Mouse (Mus musculus) heart, embryonic 12.5 days (tissue): ENCODE measurements at regions not wholly inside any gene's neighbourhood (a gene's known extent, or its start where the extent isn't known, plus 50 kb on each side); places are given as distances from the start of the nearest gene placed in this dataset.

Experiments used
- ATAC-seq: fragments of 200-750 bp; cut with Nextera tagmentation; 2 replicates; pipeline ENCODE4 v1.8.0; 2017; ENCODE audit warnings: moderate TSS enrichment, moderate library complexity; ENCODE audit not compliant: insufficient number of reproducible peaks, low FRiP score
- H3K27ac ChIP-seq: fragments of 300-500 bp; sonication (generic); 2 replicates; pipeline ENCODE4 v1.5.1; 2016; ENCODE audit warnings: mild to moderate bottlenecking, moderate library complexity; ENCODE audit not compliant: poor library complexity, severe bottlenecking
- H3K27me3 ChIP-seq: fragments of 300-500 bp; sonication (generic); replicated peaks from 2 replicates; pipeline ENCODE4 v1.6.1; 2016; ENCODE audit warnings: mild to moderate bottlenecking, moderate library complexity
- H3K36me3 ChIP-seq: fragments of 300-500 bp; sonication (generic); 2 replicates; pipeline ENCODE4 v1.6.1; 2016; ENCODE audit warnings: mild to moderate bottlenecking, moderate library complexity
- H3K4me1 ChIP-seq: fragments of 300-500 bp; sonication (generic); replicated peaks from 2 replicates; pipeline ENCODE4 v1.6.1; 2016; ENCODE audit warnings: mild to moderate bottlenecking
- H3K4me2 ChIP-seq: fragments of 300-500 bp; sonication (generic); 2 replicates; pipeline ENCODE4 v1.6.1; 2016; ENCODE audit warnings: mild to moderate bottlenecking, moderate library complexity
- H3K4me3 ChIP-seq: fragments of 300-500 bp; sonication (generic); 2 replicates; pipeline ENCODE4 v1.5.1; 2016; ENCODE audit warnings: mild to moderate bottlenecking
- H3K9ac ChIP-seq: fragments of 300-500 bp; sonication (generic); 2 replicates; pipeline ENCODE4 v1.6.1; 2016; ENCODE audit warnings: mild to moderate bottlenecking, moderate library complexity
- H3K9me3 ChIP-seq: fragments of 300-500 bp; sonication (generic); replicated peaks from 2 replicates; pipeline ENCODE4 v1.6.1; 2016; ENCODE audit warnings: mild to moderate bottlenecking, moderate library complexity
- WGBS: fragments of 180-500 bp; shearing (Covaris S2); methylation state at CpG from one replicate; pipeline ENCODE4 v1.1.7; 2016; 5-methylcytosine and 5-hydroxymethylcytosine counted together

DNA sequence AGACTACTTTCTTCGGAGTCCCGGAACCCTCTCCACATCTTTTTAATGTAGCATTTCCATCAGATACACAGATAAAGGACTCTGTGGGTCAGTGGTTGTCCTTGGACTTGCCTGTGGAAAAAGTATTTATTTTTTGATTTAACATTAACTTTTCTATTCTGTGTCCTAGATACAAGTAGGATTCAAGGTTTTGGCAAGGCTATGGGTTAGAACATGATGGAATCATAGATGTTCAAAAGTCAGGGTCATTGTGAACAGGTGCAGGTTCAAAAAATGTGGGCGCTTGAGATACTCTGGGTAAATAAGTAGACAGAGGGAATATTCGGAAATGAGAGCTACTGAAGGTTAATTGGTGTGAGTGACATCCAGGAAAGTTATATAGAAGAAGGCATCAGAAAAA lies 347.7 kb downstream of the Cypt12 start:
- 82% methylated on average over 4 of the region's 4 CpGs for WGBS
- Histone ChIP-seq H3K27me3 (no peaks in the 10 kb centered on the region), H3K36me3 (no peaks in the 10 kb centered on the region), H3K4me3 (no peak overlapping the region), H3K4me2 (no peak overlapping the region), H3K27ac (no peak overlapping the region), H3K9ac (no peak overlapping the region), H3K4me1 (no peaks in the 10 kb centered on the region), H3K9me3 (no peaks in the 10 kb centered on the region)
- no peak for ATAC-seq

DNA sequence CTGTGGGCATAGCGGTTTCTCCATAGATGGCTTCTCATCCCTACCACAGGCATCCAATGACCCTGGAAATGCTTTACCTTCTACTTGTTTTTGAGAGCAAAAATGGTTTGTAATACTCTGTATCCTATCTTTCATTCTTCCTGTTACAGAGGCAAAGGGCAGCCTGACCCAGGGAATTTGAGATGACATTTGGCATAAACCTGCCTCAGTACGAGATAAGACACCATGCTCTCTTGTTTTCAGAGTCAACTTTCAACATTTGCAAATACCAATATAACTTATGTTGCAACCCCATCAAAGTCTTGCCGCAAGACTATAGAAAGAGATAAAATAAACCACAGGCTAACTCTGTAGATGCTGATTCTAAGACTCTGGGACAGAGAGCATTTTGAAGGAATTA lies 350.5 kb downstream of the Cypt12 start:
- Histone ChIP-seq H3K27me3 (no peaks in the 10 kb centered on the region), H3K9me3 (no peaks in the 10 kb centered on the region), H3K4me1 (no peaks in the 10 kb centered on the region), H3K4me2 (no peak overlapping the region), H3K27ac (no peak overlapping the region), H3K9ac (no peak overlapping the region), H3K36me3 (no peaks in the 10 kb centered on the region), H3K4me3 (no peak overlapping the region)
- WGBS = 63% methylated on average over 3 of the region's 3 CpGs
- ATAC-seq = no peak

DNA sequence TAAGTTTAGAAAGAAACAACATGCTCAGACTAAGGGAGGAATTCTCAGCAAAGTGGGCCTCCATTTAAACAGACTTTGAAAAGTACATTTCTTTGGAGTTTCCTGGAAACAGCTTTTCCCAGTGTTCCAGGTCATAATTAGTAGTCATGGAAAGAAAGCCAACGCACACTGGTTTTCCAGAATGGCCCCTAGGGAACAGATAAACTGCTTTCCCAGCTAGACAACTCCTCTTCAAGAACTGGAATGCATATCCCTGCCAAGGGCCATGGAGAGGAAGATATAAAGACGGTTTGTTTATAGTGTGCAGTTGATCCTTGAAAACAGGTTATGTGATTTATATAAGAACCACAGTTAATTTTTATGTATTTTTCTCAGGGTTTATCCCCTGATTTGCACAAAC lies 351.3 kb downstream of the Cypt12 start:
- no peak overlapping the region for H3K4me3 ChIP-seq
- WGBS = 48% methylated on average over 2 of the region's 2 CpGs
- H3K9me3 ChIP-seq = no peaks in the 10 kb centered on the region
- no peak overlapping the region for H3K4me2 ChIP-seq
- H3K36me3 ChIP-seq = no peaks in the 10 kb centered on the region
- no peaks in the 10 kb centered on the region for H3K4me1 ChIP-seq
- no peaks in the 10 kb centered on the region for H3K27me3 ChIP-seq
- ATAC-seq = no peak
- H3K9ac ChIP-seq = no peak overlapping the region
- no peak overlapping the region for H3K27ac ChIP-seq

DNA sequence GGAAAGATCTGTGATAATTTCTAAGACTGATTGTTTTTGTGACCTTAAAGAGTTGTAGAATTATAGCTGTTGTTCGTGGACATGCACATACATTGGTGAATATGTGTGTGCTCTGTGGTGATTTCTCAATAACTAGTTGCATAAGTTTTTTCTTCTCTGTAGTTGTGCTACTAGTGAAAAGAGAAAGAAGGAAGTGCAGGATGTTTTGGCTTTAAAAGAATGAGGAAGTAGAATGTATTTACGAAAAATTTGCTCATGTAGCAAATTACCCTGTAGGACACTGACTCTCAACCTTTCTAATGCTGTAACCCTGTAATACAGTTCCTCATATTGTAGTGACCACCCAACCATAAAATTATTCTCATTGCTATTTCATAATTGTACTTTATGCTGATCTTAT lies 371.2 kb downstream of the Cypt12 start:
- Histone ChIP-seq H3K4me1 (no peaks in the 10 kb centered on the region), H3K9ac (no peak overlapping the region), H3K27ac (no peak overlapping the region), H3K4me3 (no peak overlapping the region), H3K36me3 (no peaks in the 10 kb centered on the region), H3K27me3 (no peaks in the 10 kb centered on the region), H3K9me3 (0 out of 2 replicates have a peak, but pooled peaks cover 2% of the 10 kb centered on the region), H3K4me2 (no peak overlapping the region)
- ATAC-seq = no peak
- WGBS = 77% methylated on average over 2 of the region's 2 CpGs

DNA sequence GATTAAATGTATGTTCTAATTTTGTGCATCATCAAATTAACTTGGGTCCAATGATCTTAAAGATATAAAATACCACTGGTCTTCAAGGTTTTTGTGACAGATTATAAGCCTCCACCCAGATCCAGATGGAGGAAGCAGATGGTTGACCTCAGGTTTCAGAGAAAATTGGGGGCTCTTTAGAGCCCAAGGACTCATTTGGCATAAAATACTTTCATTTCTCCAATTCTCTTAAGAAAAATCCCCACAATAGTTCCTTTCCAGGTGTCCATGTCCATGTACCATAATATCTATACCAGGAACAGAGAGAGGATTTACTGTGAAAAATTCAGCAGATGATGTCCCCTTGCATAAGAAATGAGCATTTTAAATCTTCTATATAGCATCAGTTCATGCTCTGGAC lies 385.0 kb downstream of the Cypt12 start:
- Histone ChIP-seq H3K4me1 (no peaks in the 10 kb centered on the region), H3K4me3 (no peak overlapping the region), H3K9me3 (no peaks in the 10 kb centered on the region), H3K36me3 (no peaks in the 10 kb centered on the region), H3K4me2 (no peak overlapping the region), H3K27ac (no peak overlapping the region), H3K9ac (no peak overlapping the region), H3K27me3 (no peaks in the 10 kb centered on the region)
- no peak for ATAC-seq

DNA sequence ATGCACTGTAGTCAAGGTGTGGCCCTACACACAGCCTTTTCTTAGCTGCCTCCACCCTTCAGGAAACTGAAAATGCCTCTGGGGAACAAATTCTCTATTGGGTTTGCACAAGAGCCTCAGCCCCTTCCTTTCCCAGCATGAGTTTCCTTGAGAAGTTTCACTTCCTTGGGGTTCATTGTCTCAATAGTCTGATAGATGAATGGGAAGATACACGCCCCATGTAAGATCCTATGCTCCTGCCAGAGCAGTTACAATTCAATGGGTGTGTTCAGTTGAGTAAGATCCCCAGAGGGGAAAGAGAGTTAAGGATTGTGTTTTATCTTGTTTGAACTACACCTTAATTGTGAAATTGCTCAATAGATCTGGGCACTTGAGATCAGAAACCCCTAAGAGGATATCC lies 391.0 kb downstream of the Cypt12 start:
- Histone ChIP-seq H3K9me3 (no peaks in the 10 kb centered on the region), H3K4me1 (no peaks in the 10 kb centered on the region), H3K4me2 (no peak overlapping the region), H3K36me3 (no peaks in the 10 kb centered on the region), H3K27ac (no peak overlapping the region), H3K4me3 (no peak overlapping the region), H3K27me3 (no peaks in the 10 kb centered on the region), H3K9ac (no peak overlapping the region)
- no peak for ATAC-seq
- WGBS = 55% methylated on average over 1 of the region's 1 CpGs

DNA sequence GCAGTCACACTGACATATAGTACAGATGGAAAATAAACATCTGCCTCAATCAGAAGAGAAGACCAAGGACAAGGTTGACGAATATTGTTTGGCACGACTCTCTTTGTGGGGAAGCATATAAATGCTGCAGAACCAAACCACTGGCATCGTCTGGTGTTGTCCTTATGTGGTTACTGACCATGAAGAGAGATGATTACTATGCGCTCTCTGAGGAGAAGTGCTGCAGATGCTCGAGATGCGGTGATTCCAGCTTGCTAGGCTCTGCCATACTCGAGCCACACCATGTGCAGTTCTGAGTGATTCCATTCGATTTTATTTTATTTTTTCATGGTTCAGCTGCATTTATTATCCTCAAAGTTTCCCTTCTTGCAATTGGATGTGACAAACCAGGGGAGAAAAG lies 393.5 kb downstream of the Cypt12 start:
- no peak for ATAC-seq
- H3K4me3 ChIP-seq = no peak overlapping the region
- no peak overlapping the region for H3K27ac ChIP-seq
- H3K4me2 ChIP-seq = no peak overlapping the region
- H3K4me1 ChIP-seq = no peaks in the 10 kb centered on the region
- no peak overlapping the region for H3K9ac ChIP-seq
- 72% methylated on average over 8 of the region's 8 CpGs for WGBS
- no peaks in the 10 kb centered on the region for H3K27me3 ChIP-seq
- no peaks in the 10 kb centered on the region for H3K36me3 ChIP-seq
- H3K9me3 ChIP-seq = no peaks in the 10 kb centered on the region

DNA sequence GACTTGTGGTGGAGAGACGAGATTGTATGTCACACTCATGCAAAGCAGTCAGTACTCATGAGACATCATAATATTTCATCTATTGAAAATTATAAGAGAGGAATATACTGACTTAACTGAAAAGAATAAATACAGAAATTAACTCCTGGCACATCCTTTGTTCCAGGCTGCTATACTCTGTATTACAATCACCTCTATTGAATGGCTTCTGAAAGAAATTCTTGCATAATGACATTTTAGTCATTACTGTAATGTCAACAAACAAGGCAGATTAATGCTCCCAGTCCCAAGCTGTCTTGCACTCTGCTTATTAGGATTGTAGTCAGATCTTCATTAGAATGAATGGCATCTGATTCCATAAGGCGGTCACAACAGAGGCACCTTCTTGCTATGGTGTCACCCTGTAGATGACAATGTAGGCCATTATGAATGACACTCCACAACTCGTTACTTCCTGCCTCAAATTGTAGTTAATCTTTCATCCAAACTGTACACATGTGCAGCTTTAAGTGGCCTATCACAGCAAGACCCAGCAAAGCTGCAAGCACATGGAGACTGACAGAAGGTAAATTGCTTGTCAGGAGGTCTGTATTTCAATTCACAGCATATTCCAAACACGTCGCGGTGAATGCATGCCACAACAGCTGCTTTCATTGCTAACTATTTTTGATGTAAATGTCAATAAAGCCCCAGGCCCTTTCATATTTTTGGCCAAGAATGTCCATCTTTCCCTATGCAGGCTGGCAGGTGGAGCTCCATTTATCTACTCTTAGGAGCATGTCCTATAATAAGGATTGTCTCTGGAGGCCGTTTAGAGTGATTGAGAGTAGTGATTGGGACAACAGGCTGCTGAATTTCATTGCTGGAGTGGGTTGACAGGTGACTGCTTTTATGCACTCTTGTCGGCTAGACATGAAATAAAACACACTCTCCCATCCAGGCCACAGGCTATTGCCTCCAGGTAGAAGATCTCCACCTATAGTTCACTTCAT lies 430.1 kb downstream of the Cypt12 start:
- H3K9ac ChIP-seq = no peak overlapping the region
- H3K4me2 ChIP-seq = no peak overlapping the region
- no peak overlapping the region for H3K27ac ChIP-seq
- H3K36me3 ChIP-seq = no peaks in the 10 kb centered on the region
- H3K4me1 ChIP-seq = no peaks in the 10 kb centered on the region
- H3K9me3 ChIP-seq = no peaks in the 10 kb centered on the region
- WGBS = 73% methylated on average over 8 of the region's 8 CpGs
- no peak overlapping the region for H3K4me3 ChIP-seq
- no peak for ATAC-seq
- H3K27me3 ChIP-seq = no peaks in the 10 kb centered on the region

DNA sequence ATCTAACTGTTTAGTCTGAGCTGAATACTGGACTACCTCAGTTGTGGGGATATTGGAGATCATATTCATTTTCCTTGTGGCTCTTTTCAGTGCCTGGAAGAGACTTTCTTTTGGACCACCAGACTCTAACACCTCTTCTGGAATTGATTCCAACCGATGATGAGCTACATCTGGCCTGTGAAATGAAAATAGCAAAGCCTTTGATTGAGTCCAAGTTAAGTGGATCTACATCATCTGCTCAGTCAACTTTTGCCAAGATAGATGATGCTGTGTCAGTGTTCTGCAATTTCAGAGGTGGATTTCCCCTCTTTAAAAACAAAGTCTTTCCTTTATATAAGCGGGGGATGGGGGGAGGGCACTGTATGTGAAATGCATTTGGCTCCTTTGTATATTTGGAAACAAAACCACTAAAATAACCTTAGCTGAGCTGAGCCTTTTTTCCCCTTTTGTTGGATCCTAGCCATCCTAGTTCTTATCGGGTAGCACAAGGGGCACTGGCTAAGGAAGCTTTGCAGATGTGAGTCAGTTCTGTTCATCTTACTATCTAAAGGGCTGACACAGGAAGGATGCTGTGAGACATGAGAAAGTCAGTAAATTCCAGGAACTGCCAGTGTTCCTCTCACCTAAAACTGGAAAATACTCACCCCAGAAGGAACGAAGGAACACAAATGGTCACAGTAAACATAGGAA lies 473.8 kb downstream of the Cypt12 start:
- no peak overlapping the region for H3K9ac ChIP-seq
- no peak overlapping the region for H3K4me2 ChIP-seq
- no peaks in the 10 kb centered on the region for H3K27me3 ChIP-seq
- H3K9me3 ChIP-seq = no peaks in the 10 kb centered on the region
- 70% methylated on average over 4 of the region's 4 CpGs for WGBS
- no peaks in the 10 kb centered on the region for H3K4me1 ChIP-seq
- no peak for ATAC-seq
- H3K4me3 ChIP-seq = no peak overlapping the region
- no peaks in the 10 kb centered on the region for H3K36me3 ChIP-seq
- no peak overlapping the region for H3K27ac ChIP-seq

DNA sequence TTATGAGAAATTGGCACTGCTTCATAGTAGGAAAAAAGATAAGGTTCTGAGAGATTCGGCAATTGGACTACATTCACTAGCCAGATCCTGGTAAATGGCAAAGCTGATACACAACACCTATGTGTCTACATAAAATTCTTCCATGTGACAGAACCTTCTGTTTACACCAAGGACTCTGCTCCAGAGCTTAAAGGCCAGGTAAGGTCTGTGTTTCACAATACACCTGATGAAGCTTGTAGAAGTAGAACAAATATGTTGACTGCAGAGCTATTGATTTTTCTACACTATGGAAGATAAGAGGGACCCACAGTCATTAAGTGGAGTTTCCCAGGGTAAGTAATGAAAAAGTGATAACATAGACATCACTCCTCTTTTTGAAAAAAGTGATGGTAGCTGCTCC lies 480.7 kb downstream of the Cypt12 start:
- no peaks in the 10 kb centered on the region for H3K27me3 ChIP-seq
- no peak overlapping the region for H3K27ac ChIP-seq
- no peak overlapping the region for H3K4me2 ChIP-seq
- no peaks in the 10 kb centered on the region for H3K4me1 ChIP-seq
- ATAC-seq = no peak
- H3K4me3 ChIP-seq = no peak overlapping the region
- H3K36me3 ChIP-seq = no peaks in the 10 kb centered on the region
- H3K9ac ChIP-seq = no peak overlapping the region
- 89% methylated on average over 1 of the region's 1 CpGs for WGBS
- no peaks in the 10 kb centered on the region for H3K9me3 ChIP-seq

DNA sequence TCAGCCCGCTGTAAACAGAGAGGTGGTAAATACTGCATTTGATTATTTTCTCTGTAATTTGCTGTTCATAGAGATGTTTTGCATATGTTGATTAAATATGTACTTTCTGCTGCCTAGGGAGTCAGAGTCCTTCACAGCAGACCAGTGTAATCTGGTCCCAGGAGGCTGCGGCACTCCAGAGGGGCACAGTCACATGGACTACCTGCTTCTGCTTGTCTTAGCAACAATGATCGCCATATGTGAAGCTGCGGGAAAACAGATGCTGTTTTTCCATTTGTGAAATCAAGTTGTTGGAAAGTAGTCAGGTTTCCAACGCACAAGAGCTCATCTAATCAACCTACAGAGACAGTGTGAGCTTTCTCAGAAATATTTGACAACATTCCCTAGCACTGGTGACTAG lies 490.6 kb downstream of the Cypt12 start:
- Histone ChIP-seq H3K4me3 (no peak overlapping the region), H3K27ac (no peak overlapping the region), H3K36me3 (no peaks in the 10 kb centered on the region), H3K4me1 (no peaks in the 10 kb centered on the region), H3K9ac (no peak overlapping the region), H3K4me2 (no peak overlapping the region), H3K27me3 (no peaks in the 10 kb centered on the region), H3K9me3 (no peaks in the 10 kb centered on the region)
- WGBS = 74% methylated on average over 5 of the region's 5 CpGs
- no peak for ATAC-seq
